Comparison of ENCODE assay signal across 1 mouse cellular context in the genomic region with DNA sequence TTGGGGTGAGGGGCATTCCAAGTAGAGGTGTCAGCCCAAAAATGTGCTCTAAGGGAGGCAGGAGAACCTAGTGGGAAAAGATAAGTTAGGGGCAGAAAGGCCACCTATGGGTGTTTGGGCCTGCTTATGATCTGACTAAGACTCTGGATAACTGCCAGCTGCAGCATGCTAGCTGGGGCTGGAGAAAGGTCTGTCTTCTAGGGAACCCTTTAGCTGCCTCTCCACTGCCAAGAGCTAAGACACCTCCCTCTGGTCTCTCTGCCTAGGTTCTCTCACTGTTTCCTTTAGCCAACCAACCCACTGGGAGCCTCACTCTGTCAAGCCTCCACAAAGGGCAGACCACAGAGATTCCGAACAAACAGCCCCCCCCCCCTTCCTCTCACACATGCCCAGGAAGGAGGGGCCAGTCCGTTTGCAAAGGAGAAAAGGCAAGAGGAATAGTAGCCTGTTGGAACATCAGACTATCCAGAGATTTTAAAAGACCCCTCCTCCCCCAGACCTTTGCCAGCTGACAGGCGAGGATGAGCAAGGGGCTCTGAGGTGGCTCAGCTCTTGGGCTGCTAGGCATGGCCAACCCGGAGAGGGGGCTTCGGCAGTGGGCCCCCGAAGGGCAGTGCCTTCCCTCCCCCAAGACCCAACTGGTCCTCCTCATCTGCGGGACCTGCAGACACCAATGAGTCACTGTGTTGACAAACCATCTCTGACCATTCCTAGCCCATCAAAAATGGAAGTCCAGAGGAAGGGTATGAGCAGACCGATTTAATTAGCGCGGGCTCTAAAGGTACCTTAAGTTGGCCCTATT.
A peak's percentile ranks its signal among the peaks of the same experiment; 100 is the strongest.
TF ChIP-seq lines count a peak whose summit lies in the region.

No protein-coding gene starts in this region.

TF ChIP-seq in MEL, 35 proteins besides CTCF, POLR2A, EP300 and RAD21 (continued from another document):
- TF ChIP-seq KAT2A (conservative IDR thresholded peaks at IDR 0.05; ENCODE audit: low read depth, low read length) (no peak; the same call in 1 of the 2 replicates), E2F4 (IDR thresholded peaks at IDR 0.05; ENCODE audit: borderline replicate concordance, low read depth, low read length) (no peak), JUND (IDR thresholded peaks at IDR 0.05; ENCODE audit: low read depth, low read length) (peak; percentile 34; the same call in 1 of the 2 replicates), MAFK (IDR thresholded peaks at IDR 0.05; ENCODE audit: borderline replicate concordance, low read depth, low read length) (no peak), TAL1 (IDR thresholded peaks at IDR 0.05; ENCODE audit: low read length) (no peak), USF2 (IDR thresholded peaks at IDR 0.05; ENCODE audit: borderline replicate concordance in 1 of 2, insufficient read depth in 1 of 2, low read depth in 1 of 2, low read length in 2 of 2) (no peak), MXI1 (IDR thresholded peaks at IDR 0.05; ENCODE audit: low read depth, low read length) (peak; percentile 67), TBP (IDR thresholded peaks at IDR 0.05; ENCODE audit: low read depth, low read length) (peak; percentile 69; the same call in 1 of the 2 replicates), MEF2A (IDR thresholded peaks at IDR 0.05; ENCODE audit: extremely low read depth, insufficient replicate concordance, low read depth, low read length, poor library complexity, severe bottlenecking) (no peak), MAZ (IDR thresholded peaks at IDR 0.05; ENCODE audit: low read depth, low read length) (peak; percentile 61; the same call in 1 of the 2 replicates), NELFE (IDR thresholded peaks at IDR 0.05; ENCODE audit: low read depth, low read length) (peak; percentile 40), POLR2AphosphoS2 (IDR thresholded peaks at IDR 0.05; ENCODE audit: low read length) (no peak; the same call in 1 of the 2 replicates), ELF1 (IDR thresholded peaks at IDR 0.05; ENCODE audit: low read depth, low read length) (0 out of 2 replicates have a peak, but pooled peaks have one; percentile 26), ETS1 (IDR thresholded peaks at IDR 0.05; ENCODE audit: low read depth, low read length) (peak; percentile 74), SMC3 (IDR thresholded peaks at IDR 0.05; ENCODE audit: low read depth, low read length) (0 out of 2 replicates have a peak, but pooled peaks have one; percentile 24), ZMIZ1 (IDR thresholded peaks at IDR 0.05; ENCODE audit: low read depth, low read length) (peak; percentile 25), ZKSCAN1 (IDR thresholded peaks at IDR 0.05; ENCODE audit: low read depth, low read length) (no peak), TCF12 (IDR thresholded peaks at IDR 0.05; ENCODE audit: low read depth, low read length) (peak; percentile 24), SIN3A (IDR thresholded peaks at IDR 0.05; ENCODE audit: low read length) (peak; percentile 76)
